Mouse (Mus musculus): ENCODE data around the gene Phb2. TPM values are rescaled to one million over a fixed set of nuclear protein-coding genes. Genes with fewer than 3 reads are reported as not detected.
"Not testable (repeated sequence)": the region's sequence is repeated elsewhere in the genome, so short reads cannot be mapped to it uniquely, and the experiment has no call there.

The Phb2 gene
- total and polyA plus RNA-seq, 2 experiments: 140 to 209 TPM

- Histone ChIP-seq H3K27me3 (ENCODE audit: control insufficient read depth, insufficient read depth, low read length) (no peaks in the 10 kb centered on the region), H3K4me1 (ENCODE audit: control insufficient read depth, insufficient read depth, low read length) (peaks cover 49% of the 10 kb centered on the region), H3K79me2 (ENCODE audit: control insufficient read depth, insufficient read depth, low read length) (peaks cover 28% of the 10 kb centered on the region), H3K4me3 (ENCODE audit: insufficient read depth, low read depth, low read length) (no peak overlapping the region), H3K27ac (replicated peaks; ENCODE audit: insufficient read depth, low read depth, low read length) (peak overlapping the region; percentile 95), H3K9ac (ENCODE audit: low read depth, low read length) (peak overlapping the region; percentile 49; the same call in 1 of the 2 replicates), H3K36me3 (ENCODE audit: control insufficient read depth, insufficient read depth, low read length) (peaks cover 6% of the 10 kb centered on the region; the same call in 1 of the 2 replicates)
- 14% methylated on average over 6 of the region's 6 CpGs for WGBS
- TF ChIP-seq CTCF (IDR thresholded peaks at IDR 0.05; ENCODE audit: low read depth, low read length) (no peak), POLR2A (IDR thresholded peaks at IDR 0.05; ENCODE audit: extremely low read depth, insufficient read depth, low read length) (no peak)
- DNase-seq (ENCODE audit: extremely low read depth, low read depth, low spot score): peak; percentile 98
Observed at GRCm38 (mm10) chr6:124676171-124676570, 36.0 kb upstream of the Phb2 start.

GRCm38 (mm10) chr6:124678769-124679168, 33.4 kb upstream of the Phb2 start:
- H3K36me3 ChIP-seq (ENCODE audit: control insufficient read depth, insufficient read depth, low read length): peaks cover 6% of the 10 kb centered on the region; the same call in 1 of the 2 replicates
- H3K27ac ChIP-seq (replicated peaks; ENCODE audit: insufficient read depth, low read depth, low read length): peak overlapping the region; percentile 78
- no peak overlapping the region for H3K4me3 ChIP-seq (ENCODE audit: insufficient read depth, low read depth, low read length)
- H3K9ac ChIP-seq (ENCODE audit: low read depth, low read length): no peak overlapping the region; the same call in 1 of the 2 replicates
- 20% methylated on average over 7 of the region's 7 CpGs for WGBS
- peaks cover 34% of the 10 kb centered on the region for H3K79me2 ChIP-seq (ENCODE audit: control insufficient read depth, insufficient read depth, low read length)
- H3K4me1 ChIP-seq (ENCODE audit: control insufficient read depth, insufficient read depth, low read length): peaks cover 49% of the 10 kb centered on the region
- no peaks in the 10 kb centered on the region for H3K27me3 ChIP-seq (ENCODE audit: control insufficient read depth, insufficient read depth, low read length)
- peak; percentile 94 for DNase-seq (ENCODE audit: extremely low read depth, low read depth, low spot score)
- no peak for TF ChIP-seq CTCF (IDR thresholded peaks at IDR 0.05; ENCODE audit: low read depth, low read length)
- no peak for TF ChIP-seq POLR2A (IDR thresholded peaks at IDR 0.05; ENCODE audit: extremely low read depth, insufficient read depth, low read length)

- Histone ChIP-seq H3K27me3 (ENCODE audit: control insufficient read depth, insufficient read depth, low read length) (no peaks in the 10 kb centered on the region), H3K4me1 (ENCODE audit: control insufficient read depth, insufficient read depth, low read length) (peaks cover 44% of the 10 kb centered on the region), H3K79me2 (ENCODE audit: control insufficient read depth, insufficient read depth, low read length) (peaks cover 38% of the 10 kb centered on the region), H3K9ac (ENCODE audit: low read depth, low read length) (no peak overlapping the region), H3K27ac (replicated peaks; ENCODE audit: insufficient read depth, low read depth, low read length) (peak overlapping the region; percentile 78), H3K4me3 (ENCODE audit: insufficient read depth, low read depth, low read length) (no peak overlapping the region), H3K36me3 (ENCODE audit: control insufficient read depth, insufficient read depth, low read length) (peaks cover 6% of the 10 kb centered on the region; the same call in 1 of the 2 replicates)
- DNase-seq (ENCODE audit: extremely low read depth, low read depth, low spot score): peak; percentile 6
- TF ChIP-seq CTCF (IDR thresholded peaks at IDR 0.05; ENCODE audit: low read depth, low read length) (no peak), POLR2A (IDR thresholded peaks at IDR 0.05; ENCODE audit: extremely low read depth, insufficient read depth, low read length) (no peak)
- WGBS: 77% methylated on average over 3 of the region's 3 CpGs
Observed at GRCm38 (mm10) chr6:124679486-124679885, 32.6 kb upstream of the Phb2 start.

GRCm38 (mm10) chr6:124682291-124682690, 29.8 kb upstream of the Phb2 start:
- not testable (repeated sequence) for H3K36me3 ChIP-seq (ENCODE audit: control insufficient read depth, insufficient read depth, low read length)
- H3K4me1 ChIP-seq (ENCODE audit: control insufficient read depth, insufficient read depth, low read length): peaks cover 39% of the 10 kb centered on the region

GRCm38 (mm10) chr6:124683591-124684417, 28.3 kb upstream of the Phb2 start:
- no peak overlapping the region for H3K9ac ChIP-seq (ENCODE audit: low read depth, low read length)
- H3K27me3 ChIP-seq (ENCODE audit: control insufficient read depth, insufficient read depth, low read length): no peaks in the 10 kb centered on the region
- H3K4me1 ChIP-seq (ENCODE audit: control insufficient read depth, insufficient read depth, low read length): peaks cover 43% of the 10 kb centered on the region
- H3K36me3 ChIP-seq (ENCODE audit: control insufficient read depth, insufficient read depth, low read length): peaks cover 8% of the 10 kb centered on the region
- 0 out of 2 replicates have a peak overlapping the region, but pooled peaks have one; percentile 25 for H3K27ac ChIP-seq (replicated peaks; ENCODE audit: insufficient read depth, low read depth, low read length)
- WGBS: 67% methylated on average over 14 of the region's 14 CpGs
- DNase-seq (ENCODE audit: extremely low read depth, low read depth, low spot score): peak; percentile 74
- no peak for TF ChIP-seq POLR2A (IDR thresholded peaks at IDR 0.05; ENCODE audit: extremely low read depth, insufficient read depth, low read length)
- no peak for TF ChIP-seq CTCF (IDR thresholded peaks at IDR 0.05; ENCODE audit: low read depth, low read length)
- peaks cover 51% of the 10 kb centered on the region for H3K79me2 ChIP-seq (ENCODE audit: control insufficient read depth, insufficient read depth, low read length)
- no peak overlapping the region for H3K4me3 ChIP-seq (ENCODE audit: insufficient read depth, low read depth, low read length)

More at GRCm38 (mm10) chr6:124682291-124682690, 29.8 kb upstream of the Phb2 start:
- not testable (repeated sequence) for H3K27ac ChIP-seq (replicated peaks; ENCODE audit: insufficient read depth, low read depth, low read length); H3K9ac ChIP-seq (ENCODE audit: low read depth, low read length); H3K4me3 ChIP-seq (ENCODE audit: insufficient read depth, low read depth, low read length); DNase-seq (ENCODE audit: extremely low read depth, low read depth, low spot score); H3K27me3 ChIP-seq (ENCODE audit: control insufficient read depth, insufficient read depth, low read length)
- peaks cover 42% of the 10 kb centered on the region for H3K79me2 ChIP-seq (ENCODE audit: control insufficient read depth, insufficient read depth, low read length)
- WGBS: 62% methylated on average over 6 of the region's 6 CpGs

All from liver, adult 2 months (tissue).